Mouse (Mus musculus) adrenal gland, postnatal 36 days (tissue): ENCODE data around the gene Fam160b1. TPM values are rescaled to one million over a fixed set of nuclear protein-coding genes. Genes with fewer than 3 reads are reported as not detected.

Experiments
- DNase-seq, 2 experiments: peaks; one replicate each; pipeline ENCODE4 v3.0.0; 2021; ENCODE audit warnings: mixed read lengths in 1 of 2
- long read RNA-seq, 2 experiments: library from polyadenylated mRNA; stranded (forward); transcript quantifications; one replicate each; pipeline ENCODE4 v2.0.0; 2021; ENCODE audit warnings: borderline sequencing depth in 2 of 2
- total RNA-seq, 2 experiments: library from RNA; stranded (reverse); gene quantifications; 2 replicates each; pipeline ENCODE4 v1.2.3; 2021

Fam160b1 gene
- total RNA-seq: 10 to 100 TPM; 20.8 to 21.0 TPM
- long read RNA-seq, experiment 1, full-length matches to known transcripts: 2 of 5 reads
- long read RNA-seq, experiment 1, partial matches to known transcripts: 1 of 5 reads
- long read RNA-seq, experiment 1, other reads (novel, unspliced or antisense): 2 of 5 reads
- long read RNA-seq, experiment 2, full-length matches to known transcripts: 1 of 1 reads
- long read RNA-seq, experiment 2, partial matches to known transcripts: 0 of 1 reads
- long read RNA-seq, experiment 2, other reads (novel, unspliced or antisense): 0 of 1 reads

GRCm38 (mm10) chr19:57360341-57361130, at the start of gene Fam160b1:
TSS of gene Fam160b1 (plus strand) at chr19:57360680.
- peak; percentile 96 to 97 for DNase-seq

GRCm38 (mm10) chr19:57313226-57313625, 47.3 kb upstream of the Fam160b1 start:
- DNase-seq: peak in 1 of 2 experiments; percentile 42

GRCm38 (mm10) chr19:57313891-57314345, 46.6 kb upstream of the Fam160b1 start:
- no peak for DNase-seq

GRCm38 (mm10) chr19:57314346-57315012, 46.0 kb upstream of the Fam160b1 start, which contains the start of gene Ablim1:
TSS of gene Ablim1 (minus strand) at chr19:57314919.
- peak; percentile 64 to 75 for DNase-seq

- DNase-seq: peak; percentile 36 to 55
Measured at GRCm38 (mm10) chr19:57315013-57315565, 45.4 kb upstream of the Fam160b1 start.

- DNase-seq: no peak
Measured at GRCm38 (mm10) chr19:57316597-57316996, 43.9 kb upstream of the Fam160b1 start.

GRCm38 (mm10) chr19:57320656-57321382, 39.7 kb upstream of the Fam160b1 start:
- DNase-seq: no peak

- no peak for DNase-seq
Measured at GRCm38 (mm10) chr19:57321839-57322238, 38.6 kb upstream of the Fam160b1 start.

- DNase-seq: no peak
Measured at GRCm38 (mm10) chr19:57322491-57322890, 38.0 kb upstream of the Fam160b1 start.

- DNase-seq: no peak
Measured at GRCm38 (mm10) chr19:57323087-57323486, 37.4 kb upstream of the Fam160b1 start.

- DNase-seq: peak; percentile 61 to 78
Measured at GRCm38 (mm10) chr19:57325748-57326300, 34.7 kb upstream of the Fam160b1 start.

GRCm38 (mm10) chr19:57327679-57328078, 32.8 kb upstream of the Fam160b1 start:
- DNase-seq: no peak

GRCm38 (mm10) chr19:57328269-57328668, 32.2 kb upstream of the Fam160b1 start:
- DNase-seq: no peak

GRCm38 (mm10) chr19:57328792-57329191, 31.7 kb upstream of the Fam160b1 start:
- DNase-seq: peak; percentile 17 to 59

- no peak for DNase-seq
Measured at GRCm38 (mm10) chr19:57330309-57330708, 30.2 kb upstream of the Fam160b1 start.

- DNase-seq: no peak
Measured at GRCm38 (mm10) chr19:57331237-57331636, 29.2 kb upstream of the Fam160b1 start.

GRCm38 (mm10) chr19:57333356-57333755, 27.1 kb upstream of the Fam160b1 start:
- no peak for DNase-seq

- no peak for DNase-seq
Measured at GRCm38 (mm10) chr19:57335135-57335534, 25.3 kb upstream of the Fam160b1 start.

- DNase-seq: no peak
Measured at GRCm38 (mm10) chr19:57339281-57339864, 21.1 kb upstream of the Fam160b1 start.

- DNase-seq: no peak
Measured at GRCm38 (mm10) chr19:57340900-57341742, 19.4 kb upstream of the Fam160b1 start.
